Mouse (Mus musculus): ENCODE measurements around the gene Wwc2. TPM values are rescaled to one million over a fixed set of nuclear protein-coding genes. Genes with fewer than 3 reads are reported as not detected.

Gene Wwc2
- polyA plus RNA-seq, 1 experiment, result 10.5 TPM

GRCm38 (mm10) chr8:47948836-47949235 is 41.9 kb downstream of the Wwc2 start:
- Histone ChIP-seq H3K27ac (ENCODE audit: insufficient read depth, low read length) (no peak overlapping the region), H3K4me3 (ENCODE audit: insufficient read depth, low read length) (no peak overlapping the region), H3K4me1 (ENCODE audit: control insufficient read depth, insufficient read depth, low read length) (no peaks in the 10 kb centered on the region)
- TF ChIP-seq CTCF (IDR thresholded peaks at IDR 0.05; ENCODE audit: extremely low read depth, insufficient read depth, low read length) (no peak), POLR2A (IDR thresholded peaks at IDR 0.05; ENCODE audit: extremely low read depth, insufficient read depth, low read length) (no peak)

- TF ChIP-seq CTCF (IDR thresholded peaks at IDR 0.05; ENCODE audit: extremely low read depth, insufficient read depth, low read length), result no peak
- TF ChIP-seq POLR2A (IDR thresholded peaks at IDR 0.05; ENCODE audit: extremely low read depth, insufficient read depth, low read length), result no peak
- Histone ChIP-seq H3K4me1 (ENCODE audit: control insufficient read depth, insufficient read depth, low read length) (no peaks in the 10 kb centered on the region), H3K4me3 (ENCODE audit: insufficient read depth, low read length) (no peak overlapping the region)
Observed at GRCm38 (mm10) chr8:47947672-47948618, 42.8 kb downstream of the Wwc2 start.

GRCm38 (mm10) chr8:47943049-47943448 is 47.7 kb downstream of the Wwc2 start:
- H3K27ac ChIP-seq (ENCODE audit: insufficient read depth, low read length), result no peak overlapping the region
- no peak for TF ChIP-seq CTCF (IDR thresholded peaks at IDR 0.05; ENCODE audit: extremely low read depth, insufficient read depth, low read length)
- no peak for TF ChIP-seq POLR2A (IDR thresholded peaks at IDR 0.05; ENCODE audit: extremely low read depth, insufficient read depth, low read length)
- no peaks in the 10 kb centered on the region for H3K4me1 ChIP-seq (ENCODE audit: control insufficient read depth, insufficient read depth, low read length)
- no peak overlapping the region for H3K4me3 ChIP-seq (ENCODE audit: insufficient read depth, low read length)

More at GRCm38 (mm10) chr8:47947672-47948618, 42.8 kb downstream of the Wwc2 start:
- H3K27ac ChIP-seq (ENCODE audit: insufficient read depth, low read length), result no peak overlapping the region

GRCm38 (mm10) chr8:47941028-47941427 is 49.7 kb downstream of the Wwc2 start:
- no peaks in the 10 kb centered on the region for H3K4me1 ChIP-seq (ENCODE audit: control insufficient read depth, insufficient read depth, low read length)
- H3K27ac ChIP-seq (ENCODE audit: insufficient read depth, low read length), result no peak overlapping the region
- TF ChIP-seq POLR2A (IDR thresholded peaks at IDR 0.05; ENCODE audit: extremely low read depth, insufficient read depth, low read length) (no peak), CTCF (IDR thresholded peaks at IDR 0.05; ENCODE audit: extremely low read depth, insufficient read depth, low read length) (no peak)
- H3K4me3 ChIP-seq (ENCODE audit: insufficient read depth, low read length), result no peak overlapping the region

- H3K27ac ChIP-seq (ENCODE audit: insufficient read depth, low read length), result peak overlapping the region; percentile 42; the same call in 1 of the 2 replicates
- TF ChIP-seq CTCF (IDR thresholded peaks at IDR 0.05; ENCODE audit: extremely low read depth, insufficient read depth, low read length), result no peak
- no peak for TF ChIP-seq POLR2A (IDR thresholded peaks at IDR 0.05; ENCODE audit: extremely low read depth, insufficient read depth, low read length)
- H3K4me1 ChIP-seq (ENCODE audit: control insufficient read depth, insufficient read depth, low read length), result no peaks in the 10 kb centered on the region
- no peak overlapping the region for H3K4me3 ChIP-seq (ENCODE audit: insufficient read depth, low read length)
Observed at GRCm38 (mm10) chr8:47939933-47940870, 50.5 kb downstream of the Wwc2 start.

- no peak overlapping the region for H3K27ac ChIP-seq (ENCODE audit: insufficient read depth, low read length)
- no peak for TF ChIP-seq CTCF (IDR thresholded peaks at IDR 0.05; ENCODE audit: extremely low read depth, insufficient read depth, low read length)
- TF ChIP-seq POLR2A (IDR thresholded peaks at IDR 0.05; ENCODE audit: extremely low read depth, insufficient read depth, low read length), result no peak
- no peak overlapping the region for H3K4me3 ChIP-seq (ENCODE audit: insufficient read depth, low read length)
- H3K4me1 ChIP-seq (ENCODE audit: control insufficient read depth, insufficient read depth, low read length), result no peaks in the 10 kb centered on the region
Observed at GRCm38 (mm10) chr8:47939217-47939616, 51.5 kb downstream of the Wwc2 start.

GRCm38 (mm10) chr8:47936386-47936785 is 54.3 kb downstream of the Wwc2 start:
- H3K4me3 ChIP-seq (ENCODE audit: insufficient read depth, low read length), result no peak overlapping the region
- TF ChIP-seq CTCF (IDR thresholded peaks at IDR 0.05; ENCODE audit: extremely low read depth, insufficient read depth, low read length) (no peak), POLR2A (IDR thresholded peaks at IDR 0.05; ENCODE audit: extremely low read depth, insufficient read depth, low read length) (no peak)
- H3K27ac ChIP-seq (ENCODE audit: insufficient read depth, low read length), result no peak overlapping the region
- H3K4me1 ChIP-seq (ENCODE audit: control insufficient read depth, insufficient read depth, low read length), result peaks cover 3% of the 10 kb centered on the region

- H3K4me1 ChIP-seq (ENCODE audit: control insufficient read depth, insufficient read depth, low read length), result peaks cover 7% of the 10 kb centered on the region
- no peak overlapping the region for H3K27ac ChIP-seq (ENCODE audit: insufficient read depth, low read length)
- no peak overlapping the region for H3K4me3 ChIP-seq (ENCODE audit: insufficient read depth, low read length)
- TF ChIP-seq CTCF (IDR thresholded peaks at IDR 0.05; ENCODE audit: extremely low read depth, insufficient read depth, low read length) (no peak), POLR2A (IDR thresholded peaks at IDR 0.05; ENCODE audit: extremely low read depth, insufficient read depth, low read length) (no peak)
Observed at GRCm38 (mm10) chr8:47935461-47935860, 55.3 kb downstream of the Wwc2 start.

GRCm38 (mm10) chr8:47933087-47933486 is 57.6 kb downstream of the Wwc2 start:
- peaks cover 7% of the 10 kb centered on the region for H3K4me1 ChIP-seq (ENCODE audit: control insufficient read depth, insufficient read depth, low read length)
- no peak for TF ChIP-seq POLR2A (IDR thresholded peaks at IDR 0.05; ENCODE audit: extremely low read depth, insufficient read depth, low read length)
- no peak for TF ChIP-seq CTCF (IDR thresholded peaks at IDR 0.05; ENCODE audit: extremely low read depth, insufficient read depth, low read length)
- no peak overlapping the region for H3K4me3 ChIP-seq (ENCODE audit: insufficient read depth, low read length)
- H3K27ac ChIP-seq (ENCODE audit: insufficient read depth, low read length), result no peak overlapping the region
